Mouse (Mus musculus) R1 (cell line): ENCODE results near the gene Pacsin2.
"Not testable (repeated sequence)": the region's sequence is repeated elsewhere in the genome, so short reads cannot be mapped to it uniquely, and the experiment has no call there.

ENCODE experiments used
- DNase-seq: peaks from one replicate; pipeline ENCODE4 v3.0.0-alpha.2; 2018; ENCODE audit warnings: low read depth, low spot score

The Pacsin2 gene

DNA sequence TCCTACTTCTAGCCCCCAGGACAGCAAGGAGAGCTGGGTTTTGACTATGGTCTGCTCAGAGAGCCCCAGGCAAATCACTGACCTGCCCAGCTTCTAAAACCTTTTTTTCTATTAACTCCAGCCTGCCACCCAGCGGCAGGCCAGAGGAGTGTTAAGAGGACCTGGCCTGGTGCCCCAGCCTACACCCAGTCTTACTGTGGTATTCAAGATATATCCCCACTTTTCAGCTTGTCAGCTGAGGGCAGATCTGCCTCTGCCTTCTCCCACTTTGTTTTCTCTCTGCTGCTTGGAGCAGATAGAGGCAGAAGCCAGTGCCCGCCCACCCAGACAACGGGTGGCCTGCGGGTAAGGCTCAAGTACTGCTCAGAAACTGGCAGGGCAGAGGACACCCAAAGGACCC is 89.3 kb downstream of the Pacsin2 start:
- peak; percentile 58 for DNase-seq

DNA sequence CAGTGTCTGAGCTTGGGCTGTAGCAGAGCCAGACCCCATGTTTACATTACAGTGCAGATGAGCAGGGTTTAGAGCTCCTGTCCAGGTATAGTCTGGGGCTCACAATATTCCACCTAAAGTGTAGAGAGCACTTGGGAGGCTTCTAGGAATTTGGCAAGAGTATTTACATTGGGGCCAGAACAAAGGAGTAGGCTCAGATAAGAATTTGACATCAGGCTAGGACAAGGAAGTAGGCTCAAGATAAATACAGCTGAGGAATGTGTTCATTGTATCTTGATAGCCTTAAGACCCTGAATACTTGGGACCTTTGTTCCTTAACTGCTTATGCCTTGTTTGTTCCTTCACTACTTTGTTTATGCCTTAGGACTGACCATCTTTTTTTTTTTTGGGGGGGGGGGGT is 90.3 kb downstream of the Pacsin2 start:
- peak; percentile 25 for DNase-seq

DNA sequence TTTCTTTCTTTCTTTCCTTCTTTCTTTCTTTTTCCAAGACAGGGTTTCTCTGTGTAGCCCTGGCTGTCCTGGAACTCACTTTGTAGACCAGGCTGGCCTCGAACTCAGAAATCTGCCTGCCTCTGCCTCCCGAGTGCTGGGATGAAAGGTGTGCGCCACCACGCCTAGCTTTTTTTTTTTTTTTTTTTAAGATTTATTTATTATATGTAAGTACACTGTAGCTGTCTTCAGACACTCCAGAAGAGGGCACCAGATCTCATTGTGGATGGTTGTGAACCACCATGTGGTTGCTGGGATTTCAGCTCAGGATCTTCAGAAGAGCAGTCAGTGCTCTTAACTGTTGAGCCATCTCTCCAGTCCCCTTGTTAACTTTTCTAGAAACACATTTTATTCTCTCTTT is 95.7 kb downstream of the Pacsin2 start:
- peak; percentile 49 for DNase-seq

DNA sequence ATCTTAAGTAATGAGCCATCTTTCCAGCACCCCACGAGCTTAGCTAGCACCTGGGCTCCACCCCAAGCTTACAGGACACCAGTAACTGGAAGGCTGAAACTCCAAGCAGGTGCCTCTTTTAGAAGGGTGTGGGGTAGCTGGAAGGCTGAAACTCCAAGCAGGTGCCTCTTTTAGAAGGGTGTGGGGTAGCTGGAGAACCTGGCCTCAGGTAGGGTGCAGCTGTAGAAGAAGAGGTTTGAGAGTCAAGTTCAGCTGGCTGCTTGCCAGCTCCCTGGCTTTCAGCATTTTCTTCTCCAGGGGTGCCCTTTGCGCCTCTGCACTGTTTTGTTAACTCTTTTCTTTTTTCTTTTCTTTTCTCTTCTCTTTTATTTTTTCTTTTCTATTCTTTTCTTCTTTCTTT is 96.1 kb downstream of the Pacsin2 start:
- DNase-seq, result no peak

DNA sequence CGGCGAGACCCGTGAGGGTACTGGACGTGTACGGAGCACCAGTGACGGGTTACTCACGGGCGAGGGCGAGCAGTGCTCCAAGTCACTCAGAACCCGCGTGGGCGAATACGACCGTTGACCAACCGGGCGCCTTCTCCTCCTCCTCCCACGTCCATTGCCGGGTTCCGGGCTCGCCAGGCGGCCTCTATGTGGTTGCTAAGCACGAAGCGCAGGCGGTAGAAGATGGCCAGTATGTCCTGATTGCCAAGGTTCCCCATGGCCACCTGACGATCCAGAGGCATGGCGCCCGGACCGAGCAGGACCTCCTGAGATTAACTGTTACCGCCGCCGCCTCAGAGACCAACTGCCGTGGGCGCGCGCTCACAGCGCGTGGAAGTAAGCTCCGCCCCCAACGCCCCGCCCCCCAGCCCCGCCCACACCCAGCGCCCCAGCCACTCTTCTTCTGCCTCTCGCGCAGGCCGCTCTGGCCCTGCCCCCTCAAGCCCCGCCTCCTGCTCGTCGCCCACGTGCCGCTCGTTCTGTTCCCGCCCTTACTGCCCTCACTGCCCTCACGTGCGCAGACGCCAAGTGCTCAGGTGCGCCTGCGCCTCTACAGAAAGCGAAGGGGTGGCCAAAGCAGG is 97.4 kb downstream of the Pacsin2 start:
- peak; percentile 96 for DNase-seq

DNA sequence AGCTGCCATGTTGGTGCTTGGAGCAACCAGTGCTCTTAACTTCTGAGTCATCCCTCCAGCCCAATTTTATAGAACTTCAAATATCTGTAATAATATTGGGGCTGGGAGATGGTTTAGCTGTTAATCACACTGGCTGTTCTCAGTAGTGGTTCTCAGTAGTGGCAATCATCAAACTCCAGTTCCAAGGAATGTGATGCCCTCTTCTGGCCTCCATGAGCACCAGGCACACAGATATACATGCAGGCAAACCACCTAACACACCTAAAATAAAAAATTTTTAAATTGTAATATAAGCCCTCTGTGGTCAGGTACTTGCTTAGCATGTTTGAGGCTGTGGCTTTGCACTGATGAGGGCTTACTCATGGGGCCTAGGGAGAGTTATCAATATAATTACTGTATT is 98.7 kb downstream of the Pacsin2 start:
- no peak for DNase-seq

DNA sequence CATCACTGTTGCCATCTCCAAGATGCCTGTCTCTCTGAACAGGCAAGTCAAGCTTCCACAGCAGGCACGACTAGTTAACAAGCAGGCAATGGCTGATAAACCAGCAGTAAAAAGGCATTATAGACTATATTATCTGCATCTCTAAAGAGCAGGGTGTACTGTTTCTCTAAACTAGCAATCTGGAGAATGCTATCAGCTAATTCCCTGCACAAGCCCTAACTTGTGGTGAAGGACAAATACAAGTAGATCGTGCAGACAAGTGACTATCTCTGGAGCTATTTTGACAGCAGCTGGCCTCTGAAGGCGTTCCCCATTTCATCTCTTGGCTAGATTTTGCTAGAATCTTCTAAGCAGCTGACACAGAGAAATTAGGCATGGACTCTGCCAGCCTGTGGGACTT is 100.2 kb downstream of the Pacsin2 start:
- DNase-seq, result no peak

DNA sequence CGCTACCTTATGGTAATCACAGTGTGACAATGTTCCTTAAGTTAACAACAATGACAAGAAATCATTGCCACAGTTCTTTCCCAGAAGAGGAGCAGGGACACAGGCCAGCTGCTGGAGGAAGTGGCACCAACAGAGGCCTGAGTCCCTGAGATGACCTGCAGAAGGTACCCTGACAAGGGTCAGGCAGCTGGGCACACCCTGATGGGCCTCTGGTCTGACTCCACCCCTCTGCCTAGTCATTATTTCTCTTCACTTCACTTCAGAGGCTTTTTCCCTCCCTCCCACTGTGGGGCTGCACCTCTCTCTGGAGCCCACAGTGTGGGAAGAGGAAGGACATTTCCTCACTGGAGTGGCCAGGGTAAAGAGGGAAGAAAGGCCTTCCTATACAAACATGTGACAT is 101.6 kb downstream of the Pacsin2 start:
- not testable (repeated sequence) for DNase-seq

DNA sequence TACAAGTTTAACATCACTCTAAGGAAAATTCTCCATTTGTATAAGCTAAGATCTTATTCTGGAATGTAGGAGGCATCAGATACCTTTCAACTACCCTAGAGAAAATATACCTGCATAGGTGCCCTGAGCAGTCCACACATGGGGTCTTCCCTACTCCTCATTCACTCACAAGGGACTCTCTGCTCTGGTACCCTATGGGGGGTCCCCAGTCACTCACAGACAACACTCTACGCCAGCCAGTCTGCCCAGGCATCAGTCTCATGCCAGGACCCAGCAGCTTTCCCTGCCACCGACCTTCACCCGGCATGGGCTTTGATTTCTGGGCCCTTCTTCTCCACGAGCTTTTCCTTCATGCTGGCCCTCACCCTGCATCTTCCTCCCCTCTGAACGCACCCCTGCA is 103.5 kb downstream of the Pacsin2 start:
- DNase-seq, result not testable (repeated sequence)

DNA sequence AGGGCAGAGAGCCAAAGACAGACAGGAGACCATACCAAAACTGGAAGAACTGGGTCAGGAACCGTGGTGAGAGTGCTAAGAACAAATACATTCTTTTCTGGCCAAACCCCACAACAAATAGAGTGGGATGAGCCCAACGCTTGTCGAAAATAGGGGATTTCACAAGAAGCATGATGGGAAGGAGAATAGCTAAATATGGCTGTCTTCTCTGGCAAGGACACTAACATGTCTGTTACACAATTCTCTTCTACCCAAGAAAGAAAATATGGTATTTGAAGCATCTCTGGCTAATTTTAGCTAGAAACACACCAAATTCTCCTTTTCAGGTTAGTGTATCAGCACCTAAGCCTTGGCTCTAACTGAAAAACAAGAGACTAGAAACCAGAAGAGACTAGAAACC is 104.3 kb downstream of the Pacsin2 start:
- DNase-seq, result no peak

DNA sequence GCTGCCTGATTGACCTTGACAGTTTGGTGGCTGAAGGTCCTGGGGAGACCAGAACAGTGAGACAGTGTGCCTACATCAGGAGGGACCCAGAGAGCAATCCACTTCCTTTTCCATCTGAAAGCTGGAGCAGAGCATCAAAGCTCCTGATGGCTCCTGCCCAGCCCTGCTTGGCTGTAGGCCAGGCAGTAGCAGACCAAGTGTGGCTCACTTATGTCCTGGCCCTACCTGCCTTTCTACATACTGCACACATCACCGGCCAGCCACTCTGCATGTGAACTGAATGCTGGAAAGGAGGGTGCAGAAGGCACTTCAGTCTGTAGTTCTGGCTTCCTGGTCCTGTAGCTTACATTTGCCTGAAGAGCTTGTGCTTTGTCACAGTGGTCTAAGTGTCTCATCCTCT is 105.9 kb downstream of the Pacsin2 start:
- no peak for DNase-seq

DNA sequence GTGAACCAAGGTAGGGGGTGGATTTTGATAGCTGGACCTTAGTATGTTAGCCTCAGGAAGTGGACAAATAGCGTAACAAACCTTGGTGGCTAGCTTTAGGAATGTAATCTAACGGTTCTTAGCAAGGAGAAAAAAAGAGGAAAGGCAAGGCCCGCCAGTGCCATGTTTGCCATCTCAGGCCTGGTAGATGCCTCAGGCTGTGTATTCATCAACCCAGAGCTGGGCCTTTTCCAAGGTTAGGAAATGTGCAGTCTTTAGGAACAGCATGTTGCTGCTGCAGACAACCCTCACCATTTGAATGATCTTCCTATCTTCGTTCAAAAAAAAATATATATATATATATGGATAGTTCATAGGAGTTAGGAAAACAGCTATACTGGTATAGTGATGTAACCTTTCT is 112.9 kb downstream of the Pacsin2 start:
- DNase-seq, result no peak

DNA sequence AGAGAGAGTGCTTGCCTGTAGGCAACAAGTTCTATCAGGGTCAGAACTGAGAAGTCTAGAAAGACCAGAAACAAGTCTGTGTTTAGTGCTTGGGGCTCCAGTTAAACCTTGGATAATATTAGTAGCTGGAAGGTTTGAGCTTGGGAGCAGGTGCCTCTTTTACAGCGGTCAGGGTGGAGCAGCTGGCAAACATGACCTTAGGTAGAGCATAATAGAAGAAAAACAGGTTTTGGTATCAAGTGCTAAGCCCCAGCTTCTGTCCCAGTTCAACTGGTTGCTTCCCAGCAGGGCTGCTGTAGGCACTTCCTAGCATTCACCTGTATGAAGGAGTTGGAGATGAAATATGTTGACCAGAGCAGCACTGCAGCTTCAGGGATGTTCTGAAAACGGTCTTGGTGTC is 113.5 kb downstream of the Pacsin2 start:
- no peak for DNase-seq

DNA sequence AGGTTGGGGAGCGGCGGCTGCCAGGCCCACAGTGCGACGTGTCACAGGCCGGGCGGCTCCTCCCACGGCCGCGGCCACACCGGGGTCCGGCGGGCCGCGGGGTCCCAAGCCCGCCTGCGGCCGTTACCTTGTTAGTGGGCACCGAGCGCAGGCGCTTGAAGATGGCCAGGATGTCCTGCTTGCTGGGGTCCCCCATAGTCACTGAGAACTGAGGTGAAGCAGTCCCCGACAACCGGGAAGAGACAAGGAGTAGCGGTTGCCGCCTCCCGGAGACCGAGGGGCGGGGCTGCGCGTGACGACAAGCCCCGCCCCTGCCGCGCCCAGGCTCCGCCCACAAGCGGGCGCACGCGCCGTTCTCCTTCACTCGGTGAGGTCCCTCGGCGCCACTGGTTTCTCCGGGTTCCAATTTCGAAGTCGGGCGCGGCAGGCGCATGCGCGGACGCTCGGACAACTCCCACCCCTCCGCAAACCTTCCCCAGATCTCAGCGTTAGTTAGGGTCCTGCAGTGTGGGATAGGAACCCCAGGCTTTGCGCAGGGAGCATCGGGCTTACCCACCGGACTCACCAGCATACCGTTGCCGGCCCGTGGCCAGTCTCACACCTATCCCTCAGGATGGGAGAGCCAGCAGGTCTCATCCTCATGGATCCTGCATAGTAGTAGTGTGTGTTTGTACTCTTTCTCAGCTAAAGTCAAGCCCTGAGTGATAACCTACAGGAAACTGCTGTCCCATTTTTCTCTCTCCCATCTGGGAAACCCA is 114.3 kb downstream of the Pacsin2 start, which contains the start of gene Arfgap3:
Gene Arfgap3 (minus strand): TSS at position 294 of the 758 bp plus-strand sequence.
- DNase-seq, result peak; percentile 91

DNA sequence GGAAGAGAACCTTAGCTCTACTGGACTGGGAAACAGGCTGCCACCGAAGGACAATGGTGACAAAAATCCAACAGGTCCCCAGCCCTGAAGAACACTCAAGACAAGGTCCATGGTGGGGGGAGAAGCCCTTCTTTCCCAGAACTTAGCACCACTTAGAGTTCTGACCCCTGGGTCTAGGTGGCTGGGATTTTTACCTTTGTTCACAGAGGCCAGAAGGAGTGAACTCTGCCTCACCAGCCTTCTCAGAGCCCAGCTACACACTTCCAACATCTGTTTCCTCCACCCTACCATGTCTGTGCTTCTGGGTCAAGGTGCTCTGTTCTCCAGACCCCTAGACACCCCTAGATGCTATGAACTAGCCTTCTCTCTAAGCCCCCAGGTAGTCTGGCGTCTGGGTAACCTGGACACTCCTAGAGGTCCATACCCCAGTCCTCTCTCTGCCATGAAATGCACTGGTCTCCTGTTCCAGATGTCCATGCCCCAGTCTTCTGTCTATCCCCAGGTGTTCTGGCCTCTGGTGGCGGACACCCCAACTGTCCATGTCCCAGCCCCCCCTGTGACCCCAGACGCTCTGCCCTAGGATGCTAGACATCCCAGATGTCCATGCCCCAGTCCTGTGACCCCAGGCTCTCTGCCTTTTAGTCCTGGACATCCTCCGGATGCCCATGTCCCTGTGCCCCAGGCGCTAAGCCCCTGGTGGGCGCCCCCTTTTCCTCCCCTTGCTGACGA is 115.0 kb downstream of the Pacsin2 start:
- no peak for DNase-seq

DNA sequence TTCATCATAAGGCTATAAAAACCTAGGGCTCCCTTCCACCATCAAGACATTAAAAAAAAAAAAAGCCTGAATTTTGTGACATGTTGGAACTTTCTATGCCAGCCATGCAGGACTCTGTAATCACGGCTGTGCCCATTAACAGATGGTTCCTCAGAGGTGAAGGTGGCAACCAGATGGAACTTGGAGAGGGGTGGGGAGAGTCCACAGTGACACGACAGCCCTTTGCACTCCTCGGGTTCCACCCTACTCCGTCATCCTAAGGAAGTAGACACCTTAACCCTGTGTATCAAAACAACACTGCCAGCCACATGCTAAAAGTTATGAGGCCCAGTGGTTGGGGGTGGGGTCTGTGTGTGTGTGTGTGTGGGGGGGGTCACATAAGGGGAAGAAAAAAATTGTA is 115.7 kb downstream of the Pacsin2 start:
- DNase-seq, result no peak

DNA sequence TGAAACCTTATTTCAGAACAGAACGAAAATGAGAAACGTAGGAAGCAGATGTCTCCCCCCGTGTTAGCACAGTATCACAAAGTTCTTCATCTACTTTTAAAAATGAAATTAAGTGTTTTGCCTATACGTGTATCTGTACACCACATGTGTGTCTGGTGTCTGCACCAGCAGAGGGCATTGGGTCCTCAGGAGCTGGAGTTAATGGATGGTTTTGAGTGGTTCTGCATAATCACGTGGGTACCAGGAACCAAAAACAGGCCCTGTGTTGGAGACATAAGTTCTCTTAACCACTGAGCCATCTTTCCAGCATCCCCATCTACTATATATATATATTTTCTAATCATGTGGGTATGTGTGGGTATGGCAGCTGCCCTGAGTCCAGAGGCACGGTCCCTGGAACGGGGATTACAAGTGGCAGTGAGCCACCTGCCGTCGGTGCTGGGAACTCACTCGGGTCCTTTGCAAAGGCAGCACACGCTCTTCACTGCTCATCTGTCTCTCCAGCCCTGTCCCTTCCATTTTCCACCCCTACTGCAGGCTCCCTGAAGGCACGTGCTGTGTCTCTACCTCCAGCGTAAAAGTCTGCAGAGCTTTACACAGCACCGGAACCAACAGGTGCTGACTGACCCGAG is 118.4 kb downstream of the Pacsin2 start:
- peak; percentile 71 for DNase-seq

DNA sequence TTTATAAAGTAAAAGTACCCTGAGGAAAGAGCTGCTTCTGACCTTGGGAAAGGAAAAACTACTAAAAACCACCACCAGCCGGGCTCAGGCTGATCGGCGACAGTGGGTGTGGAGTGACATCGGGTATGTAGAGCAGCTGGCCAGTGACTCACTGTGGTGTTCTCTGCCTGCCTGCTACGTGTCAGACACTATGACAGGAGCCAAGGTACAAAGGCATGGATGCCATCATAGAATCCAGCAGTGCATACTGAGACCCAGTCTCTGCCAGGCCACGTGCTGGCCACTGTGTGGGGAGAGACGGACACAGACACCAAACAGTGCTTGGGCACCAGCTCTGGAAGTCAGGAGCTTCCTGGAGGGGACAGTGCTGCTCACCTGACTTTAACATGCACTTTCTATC is 119.5 kb downstream of the Pacsin2 start:
- no peak for DNase-seq

DNA sequence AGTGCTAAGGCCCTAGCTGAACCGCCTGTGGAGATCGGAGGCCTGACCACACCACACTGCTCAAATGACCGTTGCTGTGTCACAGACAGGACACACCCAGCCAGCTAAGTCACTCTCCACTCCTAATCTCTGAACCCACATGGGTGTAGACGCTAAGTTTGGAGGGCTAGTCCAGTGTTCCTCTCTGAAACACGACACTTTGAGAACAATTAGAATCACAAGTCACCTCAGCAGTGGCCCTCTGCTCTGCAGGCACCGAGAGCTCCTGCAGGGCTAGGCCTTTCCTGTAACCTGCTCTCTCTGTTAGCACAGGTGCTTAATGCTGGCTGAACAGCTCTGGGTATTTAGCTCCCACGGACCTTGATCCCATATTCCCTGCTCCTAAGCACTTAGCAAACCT is 120.2 kb downstream of the Pacsin2 start:
- no peak for DNase-seq

DNA sequence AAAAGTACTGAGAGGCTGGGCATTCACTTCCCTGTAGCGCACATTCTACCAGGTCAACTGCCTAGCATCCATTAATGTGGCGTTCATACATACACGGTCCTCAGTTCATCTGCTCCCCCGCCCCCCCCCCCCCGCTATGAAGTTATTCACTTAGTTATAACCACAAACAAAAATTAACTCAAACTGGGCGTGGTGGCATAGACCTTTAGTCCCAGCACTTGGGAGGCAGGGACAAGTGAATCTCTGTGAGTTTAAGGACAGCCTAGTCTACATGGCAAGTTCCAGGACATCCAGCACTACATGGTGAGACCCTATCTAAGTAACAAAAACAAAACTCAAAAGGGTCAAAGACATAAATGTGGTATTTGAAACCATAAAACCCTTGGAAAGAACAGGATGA is 125.5 kb downstream of the Pacsin2 start:
- DNase-seq, result no peak

DNA sequence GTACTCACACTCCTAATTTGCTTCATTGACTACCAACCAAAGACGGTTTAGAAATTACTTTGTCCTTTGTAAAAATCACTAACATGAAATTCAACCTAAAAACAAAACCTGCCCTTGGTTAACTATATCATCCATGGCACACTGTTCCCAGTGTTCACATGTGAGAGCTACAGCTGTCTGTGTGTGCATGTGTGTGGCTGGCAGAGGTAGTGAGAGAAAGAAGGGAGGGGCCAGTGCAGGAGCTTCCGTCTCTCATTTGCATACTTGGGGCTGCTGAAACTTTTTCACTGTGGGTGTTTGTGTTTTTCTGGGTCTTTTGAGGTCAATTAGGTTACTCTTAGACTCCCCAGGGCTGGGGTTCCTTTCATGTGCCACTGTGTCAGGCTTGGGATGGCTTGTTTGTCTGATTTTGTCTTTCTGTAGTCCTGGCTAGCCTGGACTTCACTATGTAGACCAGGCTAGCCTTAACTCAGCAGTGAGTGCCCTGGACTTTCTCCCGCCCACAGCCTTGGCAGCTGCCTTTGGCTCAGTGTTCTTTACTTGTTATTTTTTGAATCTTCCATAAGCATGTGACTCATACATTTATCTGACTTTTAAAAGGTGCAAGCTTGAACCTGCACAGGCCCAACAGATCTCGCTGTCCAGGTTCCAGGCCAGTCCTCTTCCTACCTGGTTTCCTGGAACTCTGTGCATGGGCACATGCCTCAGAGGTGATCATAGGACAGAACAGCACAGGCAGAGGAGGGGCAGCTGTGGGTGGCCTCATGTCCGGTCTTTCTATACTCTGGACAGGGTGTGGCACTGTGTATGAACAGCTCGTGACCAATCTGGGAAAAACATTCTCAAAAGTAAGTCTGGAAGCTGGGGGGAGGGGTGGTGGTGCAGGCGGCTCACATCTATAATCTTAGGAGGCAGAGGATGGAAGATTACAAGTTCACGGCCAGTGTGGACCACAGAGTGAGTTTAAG is 126.2 kb downstream of the Pacsin2 start:
- DNase-seq, result peak; percentile 53
